Mouse (Mus musculus): ENCODE data around the gene Spata6.

Gene Spata6

GRCm38 (mm10) chr4:111838882-111839281, 119.1 kb downstream of the Spata6 start:
- DNase-seq (ENCODE audit: low spot score in 2 of 2): no peak

GRCm38 (mm10) chr4:111852626-111853025, 132.8 kb downstream of the Spata6 start:
- no peak for DNase-seq (ENCODE audit: low spot score in 2 of 2)

DNA sequence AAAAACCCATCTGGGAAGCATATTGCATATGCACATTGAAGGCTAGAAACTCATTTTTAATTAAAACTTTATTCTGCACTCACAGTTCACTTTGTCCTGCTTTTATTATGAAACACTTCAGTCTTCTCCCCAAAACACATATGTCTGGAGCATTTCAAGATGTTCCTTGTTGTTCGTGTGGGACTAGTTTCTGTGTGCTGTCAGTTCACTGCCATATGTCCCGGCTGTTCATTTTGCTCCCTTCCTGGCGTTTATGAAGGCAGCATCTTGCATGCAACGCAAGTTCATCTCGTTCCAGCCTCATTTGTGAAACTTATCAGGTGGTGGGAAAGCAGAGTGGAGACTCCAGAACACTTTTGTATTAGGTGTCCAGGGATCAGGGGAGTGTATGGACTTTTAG, 146.9 kb downstream of the Spata6 start:
- DNase-seq (ENCODE audit: low spot score in 2 of 2): peak; percentile 20 to 21

DNA sequence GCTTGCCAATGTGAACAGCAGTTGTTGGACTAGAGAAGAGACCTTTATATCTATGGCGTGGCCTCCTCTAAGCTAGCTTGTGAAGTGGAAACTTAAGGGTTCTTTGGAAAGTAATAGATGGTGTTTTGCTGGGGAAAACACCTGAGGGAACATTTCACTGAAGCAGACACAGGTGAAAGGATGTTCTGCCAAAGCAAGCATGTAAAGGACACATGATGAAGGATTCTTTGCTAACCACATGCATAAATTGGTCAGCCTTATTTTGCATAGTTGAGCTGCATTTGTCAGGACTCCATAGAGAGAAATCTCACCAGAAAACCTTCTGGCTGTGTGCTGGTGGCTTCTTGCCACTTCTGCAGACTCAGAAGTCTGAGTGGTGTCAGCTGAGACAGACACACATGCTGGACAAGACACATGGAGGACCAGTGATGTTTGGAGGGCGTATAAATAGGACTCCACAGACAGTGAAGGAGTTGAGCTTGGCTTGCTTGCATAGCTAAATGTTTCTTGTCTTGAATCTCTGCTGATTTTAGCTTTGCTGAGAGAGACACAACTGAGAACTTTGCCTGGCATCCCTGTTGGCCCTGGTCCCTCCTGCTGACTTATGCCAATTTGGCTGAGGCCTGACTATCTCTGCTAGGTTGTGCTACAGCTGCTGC, 148.1 kb downstream of the Spata6 start:
- DNase-seq (ENCODE audit: low spot score in 2 of 2): no peak

Measured in frontal cortex, postnatal 10 days (tissue).